Mouse (Mus musculus): ENCODE measurements around the gene Ptprcap. TPM values are rescaled to one million over a fixed set of nuclear protein-coding genes. Genes with fewer than 3 reads are reported as not detected.

Gene Ptprcap
- polyA plus RNA-seq, 1 experiment from 2014 or later: 0.63 TPM

GRCm38 (mm10) chr19:4204889-4205288 is 51.5 kb downstream of the Ptprcap start:
- H3K27me3 ChIP-seq (replicated peaks; ENCODE audit: control insufficient read depth, insufficient read depth, low read length): 0 out of 2 replicates have a peak, but pooled peaks cover 4% of the 10 kb centered on the region
- no peak overlapping the region for H3K4me2 ChIP-seq (ENCODE audit: low read length)
- H3K36me3 ChIP-seq (ENCODE audit: control insufficient read depth, insufficient read depth, low read length): no peaks in the 10 kb centered on the region
- H3K4me1 ChIP-seq (ENCODE audit: control insufficient read depth, insufficient read depth, low read depth, low read length): peaks cover 21% of the 10 kb centered on the region
- no peak for ATAC-seq
- H3K4me3 ChIP-seq (ENCODE audit: low read length): no peak overlapping the region
- no peaks in the 10 kb centered on the region for H3K9me3 ChIP-seq (ENCODE audit: control insufficient read depth, low read length)
- WGBS: 61% methylated on average over 4 of the region's 4 CpGs
- H3K27ac ChIP-seq (ENCODE audit: low read depth, low read length): no peak overlapping the region
- no peak overlapping the region for H3K9ac ChIP-seq (ENCODE audit: low read depth, low read length)

Other genes starting within 250 kb of the Ptprcap start
- gene Tcirg1, start 246.5 kb upstream of the Ptprcap start, polyA plus RNA-seq (2015; fragmentation: Nextera tagmentation; extraction: Ambion mirVana): 18.9 and 21.2 TPM in 2 replicates
- gene Ndufs8, start 240.8 kb upstream of the Ptprcap start, polyA plus RNA-seq (2015; fragmentation: Nextera tagmentation; extraction: Ambion mirVana): 307 and 320 TPM in 2 replicates
- gene Aldh3b1, start 223.8 kb upstream of the Ptprcap start, polyA plus RNA-seq (2015; fragmentation: Nextera tagmentation; extraction: Ambion mirVana): 2.2 and 3.1 TPM in 2 replicates
- 12.4 and 14.1 TPM in 2 replicates for gene Unc93b1, start 218.4 kb upstream of the Ptprcap start, polyA plus RNA-seq (2015; fragmentation: Nextera tagmentation; extraction: Ambion mirVana)
- not detected in 2 replicates for gene Aldh3b3, start 195.0 kb upstream of the Ptprcap start, polyA plus RNA-seq (2015; fragmentation: Nextera tagmentation; extraction: Ambion mirVana)
- 0.44 and 0.66 TPM in 2 replicates for gene Aldh3b2, start 181.3 kb upstream of the Ptprcap start, polyA plus RNA-seq (2015; fragmentation: Nextera tagmentation; extraction: Ambion mirVana)
- gene Acy3, start 167.0 kb upstream of the Ptprcap start, polyA plus RNA-seq (2015; fragmentation: Nextera tagmentation; extraction: Ambion mirVana): 2.9 and 3.1 TPM in 2 replicates
- gene Tbx10, start 160.9 kb upstream of the Ptprcap start, polyA plus RNA-seq (2015; fragmentation: Nextera tagmentation; extraction: Ambion mirVana): 0.67 and 0.89 TPM in 2 replicates
- 22.6 and 25.5 TPM in 2 replicates for gene Nudt8, start 153.0 kb upstream of the Ptprcap start, polyA plus RNA-seq (2015; fragmentation: Nextera tagmentation; extraction: Ambion mirVana)
- gene Gm49405, start 153.0 kb upstream of the Ptprcap start, polyA plus RNA-seq (2015; fragmentation: Nextera tagmentation; extraction: Ambion mirVana): 3.5 and 4.3 TPM in 2 replicates
- 4.9 and 6.6 TPM in 2 replicates for gene Doc2g, start 150.3 kb upstream of the Ptprcap start, polyA plus RNA-seq (2015; fragmentation: Nextera tagmentation; extraction: Ambion mirVana)
- 265 and 277 TPM in 2 replicates for gene Ndufv1, start 140.8 kb upstream of the Ptprcap start, polyA plus RNA-seq (2015; fragmentation: Nextera tagmentation; extraction: Ambion mirVana)
- gene Gstp1, start 115.6 kb upstream of the Ptprcap start, polyA plus RNA-seq (2015; fragmentation: Nextera tagmentation; extraction: Ambion mirVana): 569 and 604 TPM in 2 replicates
- gene Gstp2, start 107.6 kb upstream of the Ptprcap start, polyA plus RNA-seq (2015; fragmentation: Nextera tagmentation; extraction: Ambion mirVana): 2.5 and 2.6 TPM in 2 replicates
- 0.26 TPM in 1 of 2 replicates, not detected in the other for gene Gstp3, start 94.0 kb upstream of the Ptprcap start, polyA plus RNA-seq (2015; fragmentation: Nextera tagmentation; extraction: Ambion mirVana)
- gene Cabp2, start 72.0 kb upstream of the Ptprcap start, polyA plus RNA-seq (2015; fragmentation: Nextera tagmentation; extraction: Ambion mirVana): not detected in 2 replicates
- gene Cdk2ap2, start 56.4 kb upstream of the Ptprcap start, polyA plus RNA-seq (2015; fragmentation: Nextera tagmentation; extraction: Ambion mirVana): 85.4 and 86.4 TPM in 2 replicates
- gene Pitpnm1, start 53.6 kb upstream of the Ptprcap start, polyA plus RNA-seq (2015; fragmentation: Nextera tagmentation; extraction: Ambion mirVana): 87.3 and 91.9 TPM in 2 replicates
- 109 and 113 TPM in 2 replicates for gene Aip, start 27.7 kb upstream of the Ptprcap start, polyA plus RNA-seq (2015; fragmentation: Nextera tagmentation; extraction: Ambion mirVana)
- gene Gpr152, start 13.8 kb upstream of the Ptprcap start, polyA plus RNA-seq (2015; fragmentation: Nextera tagmentation; extraction: Ambion mirVana): not detected in 2 replicates
- gene Cabp4, start 9.6 kb upstream of the Ptprcap start, polyA plus RNA-seq (2015; fragmentation: Nextera tagmentation; extraction: Ambion mirVana): 0.24 and 0.29 TPM in 2 replicates
- 116 and 122 TPM in 2 replicates for gene Coro1b, start 5.0 kb upstream of the Ptprcap start, polyA plus RNA-seq (2015; fragmentation: Nextera tagmentation; extraction: Ambion mirVana)
- gene Rps6kb2, start 9.8 kb downstream of the Ptprcap start, polyA plus RNA-seq (2015; fragmentation: Nextera tagmentation; extraction: Ambion mirVana): 54.1 and 57.0 TPM in 2 replicates
- gene Carns1, start 21.9 kb downstream of the Ptprcap start, polyA plus RNA-seq (2015; fragmentation: Nextera tagmentation; extraction: Ambion mirVana): 6.5 and 7.9 TPM in 2 replicates
- 0.54 and 1.1 TPM in 2 replicates for gene Tbc1d10c, start 37.7 kb downstream of the Ptprcap start, polyA plus RNA-seq (2015; fragmentation: Nextera tagmentation; extraction: Ambion mirVana)
- 604 and 614 TPM in 2 replicates for gene Ppp1ca, start 38.5 kb downstream of the Ptprcap start, polyA plus RNA-seq (2015; fragmentation: Nextera tagmentation; extraction: Ambion mirVana)
- gene Rad9a, start 48.1 kb downstream of the Ptprcap start, polyA plus RNA-seq (2015; fragmentation: Nextera tagmentation; extraction: Ambion mirVana): 25.0 and 26.5 TPM in 2 replicates
- 1.0 and 1.1 TPM in 2 replicates for gene Clcf1, start 60.6 kb downstream of the Ptprcap start, polyA plus RNA-seq (2015; fragmentation: Nextera tagmentation; extraction: Ambion mirVana)
- gene AC109138.7, start 60.8 kb downstream of the Ptprcap start, polyA plus RNA-seq (2015; fragmentation: Nextera tagmentation; extraction: Ambion mirVana): not detected in 2 replicates
- 21.3 and 24.0 TPM in 2 replicates for gene Pold4, start 78.3 kb downstream of the Ptprcap start, polyA plus RNA-seq (2015; fragmentation: Nextera tagmentation; extraction: Ambion mirVana)
- gene Ssh3, start 115.6 kb downstream of the Ptprcap start, polyA plus RNA-seq (2015; fragmentation: Nextera tagmentation; extraction: Ambion mirVana): 19.9 and 21.2 TPM in 2 replicates
- gene Ankrd13d, start 129.5 kb downstream of the Ptprcap start, polyA plus RNA-seq (2015; fragmentation: Nextera tagmentation; extraction: Ambion mirVana): 69.0 and 85.3 TPM in 2 replicates
- gene Grk2, start 152.6 kb downstream of the Ptprcap start, polyA plus RNA-seq (2015; fragmentation: Nextera tagmentation; extraction: Ambion mirVana): 27.3 and 28.3 TPM in 2 replicates
- gene Kdm2a, start 244.7 kb downstream of the Ptprcap start, polyA plus RNA-seq (2015; fragmentation: Nextera tagmentation; extraction: Ambion mirVana): 29.8 and 34.8 TPM in 2 replicates